Mouse (Mus musculus): ENCODE results near the gene Mydgf.

The Mydgf gene

GRCm38 (mm10) chr17:56141702-56142605 is 41.8 kb downstream of the Mydgf start:
- no peak for DNase-seq

GRCm38 (mm10) chr17:56139858-56140595 is 43.7 kb downstream of the Mydgf start, which contains the start of gene Sema6b:
Gene Sema6b (minus strand): TSS chr17:56140343.
- DNase-seq: no peak

DNA sequence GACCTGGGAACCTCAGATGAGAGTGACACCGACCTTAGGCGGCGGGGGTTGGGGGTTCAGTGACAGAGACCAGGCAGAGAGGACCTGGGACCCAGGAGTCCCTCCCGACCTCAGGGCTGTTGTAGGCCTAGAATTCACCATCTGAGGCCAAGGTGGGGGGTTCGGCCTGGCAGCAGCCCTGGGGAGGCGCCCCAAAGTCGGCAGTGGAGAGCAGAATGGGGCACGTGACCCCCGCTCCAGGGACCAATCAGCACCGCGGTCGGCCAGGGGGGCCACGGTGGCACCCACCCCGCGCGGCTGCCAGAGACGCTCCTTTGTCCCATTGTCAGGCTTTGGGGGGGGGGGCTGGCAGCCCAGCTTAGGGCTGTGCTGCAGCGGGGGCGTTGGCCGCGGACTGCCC is 44.4 kb downstream of the Mydgf start:
- no peak for DNase-seq

DNA sequence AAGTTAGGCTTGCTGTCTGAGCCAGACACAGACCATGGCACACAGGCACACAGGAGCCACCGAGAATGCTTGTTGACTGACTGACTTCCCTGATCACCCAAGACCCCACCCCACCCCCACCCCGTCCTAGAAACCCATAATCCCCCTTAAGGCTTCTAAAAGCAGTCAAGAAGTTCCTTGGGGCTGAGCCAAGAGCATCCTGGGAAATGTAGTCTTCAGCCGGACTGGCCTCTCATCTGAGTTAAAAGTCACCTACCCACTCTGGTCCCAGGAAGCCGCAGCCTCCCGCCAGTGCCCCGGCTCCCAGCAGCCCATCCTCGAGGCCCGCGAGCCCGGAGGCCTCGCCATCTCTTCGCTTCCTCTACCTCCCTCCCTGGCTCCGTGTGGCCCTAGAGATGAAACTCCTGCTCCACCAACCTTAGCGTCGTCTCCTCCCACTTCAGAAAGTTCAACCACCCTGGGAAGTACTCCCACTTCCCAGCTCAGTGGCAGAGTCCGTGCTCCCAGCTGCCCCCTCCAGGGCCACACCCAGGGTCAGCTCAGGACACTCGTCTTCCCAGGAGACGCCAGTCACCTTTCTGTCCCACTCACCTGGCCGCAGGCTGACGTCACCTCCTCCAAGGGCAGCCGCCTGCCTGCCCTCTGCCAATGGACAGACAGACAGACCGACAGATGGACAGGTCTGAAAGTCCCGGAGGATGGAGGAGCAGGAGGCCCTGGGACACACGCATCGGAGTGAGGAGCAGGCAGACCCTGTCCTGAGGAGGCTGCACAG is 45.7 kb downstream of the Mydgf start:
- no peak for DNase-seq

GRCm38 (mm10) chr17:56136558-56136957 is 47.2 kb downstream of the Mydgf start:
- no peak for DNase-seq

DNA sequence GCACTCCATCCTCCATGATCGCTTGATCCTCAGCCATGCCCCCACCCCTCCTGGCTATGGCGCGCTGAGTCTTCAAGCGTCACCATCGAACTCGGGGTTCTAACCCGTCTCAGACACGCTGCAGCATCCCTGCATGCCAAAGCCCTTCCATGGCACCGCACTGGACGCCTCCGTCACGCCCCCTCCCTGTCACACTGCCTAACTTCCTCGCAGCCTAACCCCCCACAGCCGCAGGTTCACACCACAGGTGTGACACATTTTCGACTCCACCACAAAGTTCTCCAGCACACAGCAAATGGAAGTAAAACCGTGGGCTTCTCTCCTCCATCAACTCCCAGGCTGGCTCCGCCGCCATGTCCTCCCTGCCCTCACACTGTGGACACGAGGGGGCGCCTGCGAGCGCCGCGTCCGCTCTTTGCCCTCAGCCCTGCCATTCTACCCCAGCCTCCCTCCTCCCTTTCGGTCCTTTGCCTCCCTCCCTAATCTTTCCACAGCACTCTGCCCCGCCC is 49.2 kb downstream of the Mydgf start:
- DNase-seq: no peak

- DNase-seq: no peak
These were observed 50.0 kb downstream of the Mydgf start for GRCm38 (mm10) chr17:56133457-56134363.

- DNase-seq: no peak
These were observed 51.1 kb downstream of the Mydgf start for GRCm38 (mm10) chr17:56132661-56133060.

- DNase-seq: peak in 1 of 2 experiments; percentile 48
These were observed 51.9 kb downstream of the Mydgf start for GRCm38 (mm10) chr17:56131814-56132213.

GRCm38 (mm10) chr17:56131136-56131535 is 52.6 kb downstream of the Mydgf start:
- DNase-seq: no peak

- DNase-seq: no peak
These were observed 55.5 kb downstream of the Mydgf start for GRCm38 (mm10) chr17:56128246-56128645.

DNA sequence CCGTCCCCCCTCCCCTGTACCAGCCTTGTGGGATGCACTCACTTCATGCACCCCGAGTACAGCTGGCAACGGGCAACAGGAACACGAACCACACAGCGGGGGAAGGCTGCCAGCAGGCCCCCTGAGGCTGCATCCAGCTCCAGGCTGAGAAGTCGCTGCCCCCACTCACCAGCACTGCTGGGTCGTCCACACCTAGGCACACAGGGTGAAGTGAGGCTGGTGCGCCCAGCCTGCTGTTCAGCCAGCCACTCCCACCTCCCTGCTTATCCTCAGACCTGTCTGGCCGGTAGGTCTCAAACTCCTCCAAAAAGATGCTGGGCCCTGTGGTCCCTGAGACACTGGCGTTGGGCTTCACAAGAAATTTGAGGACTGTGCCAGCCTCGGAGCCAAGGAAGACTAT is 57.5 kb downstream of the Mydgf start:
- DNase-seq: no peak
